Mouse (Mus musculus): ENCODE measurements around the gene Hsd17b7.

Hsd17b7 gene

DNA sequence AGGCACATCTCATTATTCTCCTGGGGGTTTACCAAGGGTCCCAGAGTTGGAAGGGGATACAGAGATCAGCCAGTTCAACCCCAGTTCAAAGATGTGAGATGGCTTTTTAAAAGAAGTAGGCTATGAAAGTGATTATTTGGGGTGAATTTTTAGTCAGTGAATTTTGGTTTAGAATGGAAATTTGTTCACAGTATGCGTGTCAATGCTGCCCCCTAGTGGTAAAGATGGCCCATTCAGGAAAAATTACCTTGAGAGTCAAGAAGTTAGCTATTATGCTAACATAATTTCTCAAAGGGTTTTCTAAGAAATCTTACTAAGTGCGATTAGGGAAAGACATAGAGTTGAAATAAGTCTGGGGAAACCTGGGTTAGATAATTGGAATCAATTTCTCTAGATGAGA, 29.7 kb downstream of the Hsd17b7 start:
- no peak for DNase-seq (ENCODE audit: extremely low spot score, low spot score)

- peak; percentile 51 for DNase-seq (ENCODE audit: extremely low spot score, low spot score)
Measured at GRCm38 (mm10) chr1:169934005-169934725, 34.9 kb downstream of the Hsd17b7 start.

DNA sequence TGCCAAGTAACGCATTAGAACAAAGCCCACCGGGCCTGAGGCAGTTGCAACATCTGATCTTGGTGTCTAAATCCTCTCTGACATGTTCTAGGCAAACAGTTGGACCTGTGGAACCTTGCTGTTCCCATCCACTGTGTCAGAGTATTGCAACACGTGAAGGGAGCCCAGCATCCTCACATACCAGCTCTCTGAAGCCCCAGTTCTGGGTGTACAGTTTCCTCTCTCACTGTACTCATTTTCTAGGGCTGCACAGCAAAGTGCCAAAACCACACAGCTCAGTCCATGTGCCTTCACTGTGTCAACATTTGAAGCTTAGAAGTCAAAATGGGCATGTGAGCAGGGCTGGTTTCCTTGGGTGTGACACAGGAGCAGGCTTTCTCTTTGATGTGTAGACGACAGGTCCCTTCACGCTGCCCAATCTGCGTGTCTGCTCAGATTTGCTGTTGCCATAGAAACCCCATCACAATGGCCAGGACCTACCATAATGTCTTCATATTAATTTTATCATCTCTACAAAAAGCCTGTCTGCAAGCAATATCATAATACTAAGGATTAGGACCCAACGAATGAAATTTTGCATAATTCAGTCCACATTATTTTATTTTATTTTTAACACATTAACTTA, 36.8 kb downstream of the Hsd17b7 start:
- no peak for DNase-seq (ENCODE audit: extremely low spot score, low spot score)

GRCm38 (mm10) chr1:169931698-169932097, 37.3 kb downstream of the Hsd17b7 start:
- DNase-seq (ENCODE audit: extremely low spot score, low spot score) = no peak

- DNase-seq (ENCODE audit: extremely low spot score, low spot score) = no peak
Measured at GRCm38 (mm10) chr1:169928454-169928971, 40.5 kb downstream of the Hsd17b7 start, which contains the start of gene Ccdc190. TSS of gene Ccdc190 (plus strand) at chr1:169928648.

- no peak for DNase-seq (ENCODE audit: extremely low spot score, low spot score)
Measured at GRCm38 (mm10) chr1:169927753-169928369, 41.2 kb downstream of the Hsd17b7 start.

- DNase-seq (ENCODE audit: extremely low spot score, low spot score) = no peak
Measured at GRCm38 (mm10) chr1:169924567-169924966, 44.5 kb downstream of the Hsd17b7 start.

- no peak for DNase-seq (ENCODE audit: extremely low spot score, low spot score)
Measured at GRCm38 (mm10) chr1:169921710-169922211, 47.3 kb downstream of the Hsd17b7 start.

- peak; percentile 88 for DNase-seq (ENCODE audit: extremely low spot score, low spot score)
Measured at GRCm38 (mm10) chr1:169919211-169919610, 49.8 kb downstream of the Hsd17b7 start.

DNA sequence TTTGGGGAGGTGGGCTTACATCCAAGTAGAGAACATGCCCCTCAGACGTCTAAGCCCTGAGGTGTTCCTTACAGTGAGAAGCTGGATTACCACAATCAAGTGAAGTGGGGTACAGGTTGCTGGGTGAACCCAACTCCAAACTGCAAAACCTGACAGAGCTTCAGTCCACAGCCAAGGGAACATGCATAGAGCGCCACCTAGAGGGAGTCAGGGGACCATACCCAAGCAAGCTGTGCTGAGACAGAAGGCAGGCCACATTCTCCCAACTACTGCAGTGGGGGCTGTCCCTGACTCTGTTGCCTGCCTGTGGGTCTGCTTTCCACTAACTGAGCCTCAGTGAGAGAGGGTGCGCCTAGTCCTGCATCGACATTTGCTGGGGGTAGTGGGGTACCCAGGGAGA, 51.0 kb downstream of the Hsd17b7 start:
- peak; percentile 60 for DNase-seq (ENCODE audit: extremely low spot score, low spot score)

DNA sequence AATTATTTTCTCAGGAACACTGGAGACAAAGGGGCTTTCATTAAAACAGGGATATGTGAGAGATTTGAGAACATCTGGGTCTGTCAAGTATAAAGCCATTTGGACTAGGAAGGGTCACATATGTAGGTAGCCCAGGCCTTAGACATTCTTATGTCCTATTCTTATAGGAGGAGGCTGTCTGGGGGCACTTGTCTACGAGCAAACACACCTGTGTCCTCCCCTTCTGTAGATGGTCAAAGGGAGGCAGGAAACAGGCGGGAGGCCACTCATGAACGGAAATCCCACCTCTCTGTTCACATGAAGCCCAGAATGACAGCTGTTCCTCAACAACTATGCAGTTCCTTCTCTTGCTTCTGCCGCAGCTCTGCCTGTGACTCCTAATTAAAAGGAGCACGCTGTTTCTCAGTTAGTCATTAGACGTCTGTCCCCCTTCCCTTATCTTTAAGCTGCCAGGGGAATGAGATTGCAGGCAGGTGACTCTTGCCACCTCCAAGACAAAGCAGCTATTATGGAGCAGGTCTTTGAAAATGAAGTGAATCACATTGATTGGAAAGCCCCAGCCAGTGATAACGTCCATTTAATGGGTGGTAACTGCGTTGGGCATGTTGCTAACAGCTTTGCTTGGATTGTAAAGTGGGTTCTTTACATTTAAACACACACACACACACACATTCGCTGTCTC, 51.8 kb downstream of the Hsd17b7 start:
- DNase-seq (ENCODE audit: extremely low spot score, low spot score) = no peak

- DNase-seq (ENCODE audit: extremely low spot score, low spot score) = no peak
Measured at GRCm38 (mm10) chr1:169916659-169917058, 52.4 kb downstream of the Hsd17b7 start.

- DNase-seq (ENCODE audit: extremely low spot score, low spot score) = no peak
Measured at GRCm38 (mm10) chr1:169911526-169911925, 57.5 kb downstream of the Hsd17b7 start.

DNA sequence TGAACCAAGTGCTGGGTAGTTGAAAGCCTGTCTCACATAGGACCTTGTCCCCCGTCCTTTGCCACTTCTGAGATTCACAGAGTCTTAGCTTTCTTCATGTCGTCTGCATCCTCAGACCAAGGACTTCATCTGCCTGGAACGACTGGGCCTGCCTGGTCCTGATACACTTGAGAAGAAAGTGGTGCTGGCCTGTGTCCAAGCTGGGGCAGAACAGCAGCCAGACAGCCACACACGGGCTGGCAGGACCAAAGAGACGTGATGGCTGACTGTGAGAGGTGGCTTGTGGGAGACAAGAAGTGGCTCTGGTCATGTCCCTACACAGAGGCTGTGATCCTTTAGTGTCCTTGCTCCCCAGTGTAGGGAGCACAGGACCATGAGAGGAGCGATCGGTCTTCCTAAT, 58.3 kb downstream of the Hsd17b7 start:
- no peak for DNase-seq (ENCODE audit: extremely low spot score, low spot score)

GRCm38 (mm10) chr1:169909659-169910058, 59.4 kb downstream of the Hsd17b7 start:
- DNase-seq (ENCODE audit: extremely low spot score, low spot score) = no peak

DNA sequence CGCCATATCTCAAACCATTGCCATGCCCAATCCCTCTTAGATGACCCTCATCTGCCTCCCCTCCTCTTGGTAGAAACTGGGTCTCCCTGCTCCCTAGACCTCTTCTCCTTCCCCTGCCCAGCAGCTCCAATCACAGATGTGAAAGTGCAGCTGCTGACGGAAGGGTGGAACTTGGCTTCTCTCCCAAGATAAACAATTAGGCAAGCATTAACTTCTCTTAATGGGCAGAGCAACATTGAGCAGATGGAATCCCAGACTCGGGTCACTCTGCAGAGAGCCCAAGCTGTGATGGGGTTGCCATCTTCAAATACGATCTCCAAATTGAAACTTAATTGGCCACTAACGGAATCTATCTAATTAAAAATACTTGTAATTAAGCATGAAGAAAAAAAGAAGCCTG, 59.9 kb downstream of the Hsd17b7 start:
- DNase-seq (ENCODE audit: extremely low spot score, low spot score) = no peak

DNA sequence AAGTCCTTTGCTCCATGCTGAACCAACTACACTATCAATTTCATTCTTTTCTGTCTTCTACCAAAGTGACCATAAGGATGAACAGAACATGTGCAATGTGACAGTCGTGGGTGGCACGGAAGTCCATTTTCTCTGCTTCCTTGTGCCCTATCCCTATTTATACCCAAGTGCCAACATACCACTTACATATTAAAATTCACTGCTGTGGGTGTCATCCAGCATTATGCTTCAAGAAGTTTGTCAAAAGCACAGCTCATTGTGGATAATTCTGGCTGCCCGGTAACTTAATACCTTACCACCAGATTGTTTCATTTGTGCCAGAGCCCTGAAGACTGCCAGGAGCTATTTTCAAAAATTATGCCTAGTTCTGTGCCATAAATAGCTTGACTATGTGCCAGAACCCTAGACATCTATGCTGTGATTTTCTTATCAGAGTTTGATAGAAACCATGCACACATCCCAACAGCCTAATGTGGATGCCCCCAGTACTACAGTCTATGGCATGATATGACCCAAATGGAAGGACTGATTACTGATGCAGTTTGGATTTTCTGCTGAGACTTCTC, 68.2 kb downstream of the Hsd17b7 start:
- no peak for DNase-seq (ENCODE audit: extremely low spot score, low spot score)
